Mouse (Mus musculus) E14TG2a.4 (cell line): Measurements from ENCODE around the gene Akirin1.

Source experiments
- H3K27me3 ChIP-seq: 2 replicates; pipeline ENCODE4 v1.6.1; 2014; ENCODE audit warnings: low read length, control low read depth; ENCODE audit not compliant: insufficient read depth
- H3K36me3 ChIP-seq: 2 replicates; pipeline ENCODE4 v1.6.1; 2014; ENCODE audit warnings: low read length, control low read depth; ENCODE audit not compliant: insufficient read depth
- H3K4me1 ChIP-seq: replicated peaks from 2 replicates; pipeline ENCODE4 v1.6.1; 2014; ENCODE audit warnings: low read depth, low read length, control low read depth
- H3K4me3 ChIP-seq: replicated peaks from 2 replicates; pipeline ENCODE4 v1.5.1; 2014; ENCODE audit warnings: mild to moderate bottlenecking, low read length
- H3K9me3 ChIP-seq: 2 replicates; pipeline ENCODE4 v1.6.1; 2014; ENCODE audit warnings: low read length, control low read depth
- CTCF ChIP-seq: conservative IDR thresholded peaks from 2 replicates; pipeline ENCODE4 v1.5.1; 2014; ENCODE audit warnings: low read length
- NANOG ChIP-seq: IDR thresholded peaks from 2 replicates; pipeline ENCODE4 v1.6.1; 2014; ENCODE audit warnings: borderline replicate concordance, low read length, mixed read lengths
- POU5F1 ChIP-seq: IDR thresholded peaks from 2 replicates; pipeline ENCODE4 v1.6.1; 2014; ENCODE audit warnings: low read length, borderline replicate concordance

The Akirin1 gene

DNA sequence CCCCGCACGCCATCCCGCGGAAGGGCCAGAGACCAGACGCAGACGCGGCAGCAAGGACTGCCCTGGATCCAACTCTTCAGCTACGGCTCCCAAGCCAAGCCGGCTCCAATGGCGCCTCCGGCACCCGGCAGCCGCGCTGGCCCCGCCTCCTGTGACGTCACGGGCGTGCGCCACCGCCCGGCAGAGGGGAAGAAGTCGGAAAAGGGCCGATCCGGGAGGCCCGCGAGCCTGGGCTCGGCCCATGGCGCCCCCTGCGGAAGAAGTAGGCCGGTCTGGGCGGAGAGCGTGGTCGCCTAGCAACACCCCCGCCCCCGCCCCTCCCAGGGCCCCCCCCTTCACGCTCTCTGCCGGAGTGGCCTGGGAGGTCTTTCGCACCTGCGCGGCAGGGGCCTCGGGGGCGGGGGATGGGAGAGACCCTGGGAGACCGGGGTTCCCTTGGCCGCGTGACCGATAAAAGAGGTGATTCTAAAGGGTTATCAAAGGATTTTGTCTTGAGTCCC lies at the start of gene Akirin1:
Gene Akirin1, minus strand, starts transcription at position 194 of the 500 bp plus-strand sequence.
- Histone ChIP-seq H3K27me3 (peaks cover 4% of the 10 kb centered on the region; the same call in 1 of the 2 replicates), H3K9me3 (no peaks in the 10 kb centered on the region), H3K4me1 (peaks cover 47% of the 10 kb centered on the region), H3K4me3 (peak within 1 kb of the TSS; percentile 98), H3K36me3 (peaks cover 9% of the 10 kb centered on the region; the same call in 1 of the 2 replicates)
- TF ChIP-seq CTCF (no peak), POU5F1 (no peak), NANOG (no peak)

- TF ChIP-seq POU5F1 = no peak
- no peak for TF ChIP-seq CTCF
- TF ChIP-seq NANOG = no peak
- Histone ChIP-seq H3K4me3 (no peak overlapping the region), H3K36me3 (no peaks in the 10 kb centered on the region), H3K4me1 (0 out of 2 replicates have a peak, but pooled peaks cover 4% of the 10 kb centered on the region), H3K9me3 (no peaks in the 10 kb centered on the region), H3K27me3 (no peaks in the 10 kb centered on the region; the same call in 1 of the 2 replicates)
Measured at GRCm38 (mm10) chr4:123797856-123798255, 47.7 kb upstream of the Akirin1 start.

DNA sequence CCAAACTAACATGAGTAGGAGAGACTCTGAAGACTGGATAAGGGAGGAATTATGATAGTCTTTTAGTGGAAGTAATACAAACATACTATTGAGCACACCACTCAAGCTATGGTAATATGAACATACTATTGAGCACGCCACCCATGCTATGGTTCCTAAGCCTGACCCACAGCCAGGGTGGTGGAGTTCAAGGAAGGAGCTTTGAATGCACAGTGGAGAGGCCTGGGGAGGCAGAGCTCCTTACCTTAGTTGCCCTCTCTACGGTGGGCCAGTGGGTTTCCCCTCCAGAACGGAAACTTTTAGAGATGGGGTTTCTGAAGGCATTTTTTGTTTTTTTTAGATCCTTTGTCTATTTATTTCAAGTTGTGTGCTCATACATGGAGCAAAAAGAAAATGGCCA lies 47.3 kb upstream of the Akirin1 start:
- Histone ChIP-seq H3K36me3 (no peaks in the 10 kb centered on the region), H3K27me3 (no peaks in the 10 kb centered on the region; the same call in 1 of the 2 replicates), H3K9me3 (no peaks in the 10 kb centered on the region), H3K4me1 (0 out of 2 replicates have a peak, but pooled peaks cover 4% of the 10 kb centered on the region), H3K4me3 (no peak overlapping the region)
- TF ChIP-seq CTCF = no peak

- H3K4me1 ChIP-seq = 0 out of 2 replicates have a peak, but pooled peaks cover 4% of the 10 kb centered on the region
- no peaks in the 10 kb centered on the region; the same call in 1 of the 2 replicates for H3K27me3 ChIP-seq
- H3K4me3 ChIP-seq = no peak overlapping the region
- H3K9me3 ChIP-seq = peaks cover 23% of the 10 kb centered on the region
- TF ChIP-seq CTCF (no peak), POU5F1 (no peak), NANOG (no peak)
- H3K36me3 ChIP-seq = no peaks in the 10 kb centered on the region
Measured at GRCm38 (mm10) chr4:123795057-123795456, 44.9 kb upstream of the Akirin1 start.

DNA sequence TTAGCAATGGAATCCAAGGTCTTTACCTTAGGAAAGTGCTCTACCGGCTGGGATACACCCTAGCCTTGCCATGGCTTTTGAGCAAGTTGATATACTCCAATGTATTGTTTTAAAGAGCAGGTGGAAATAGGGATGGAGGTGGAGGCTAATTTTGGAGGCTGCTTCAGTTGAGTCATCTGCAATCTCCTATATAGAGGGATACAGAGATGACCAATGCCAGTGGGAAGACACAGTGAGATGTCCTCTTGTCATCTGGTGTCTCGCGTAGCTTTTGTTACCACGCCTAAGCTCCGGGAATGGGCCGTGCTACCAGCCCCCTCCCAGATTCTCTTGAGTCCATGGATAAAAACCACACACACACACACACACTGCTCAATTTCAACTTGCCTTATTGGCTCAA lies 43.0 kb upstream of the Akirin1 start:
- H3K36me3 ChIP-seq = no peaks in the 10 kb centered on the region
- no peaks in the 10 kb centered on the region; the same call in 1 of the 2 replicates for H3K27me3 ChIP-seq
- no peak for TF ChIP-seq NANOG
- TF ChIP-seq POU5F1 = no peak
- TF ChIP-seq CTCF = no peak
- peaks cover 32% of the 10 kb centered on the region for H3K9me3 ChIP-seq
- 0 out of 2 replicates have a peak, but pooled peaks cover 4% of the 10 kb centered on the region for H3K4me1 ChIP-seq
- H3K4me3 ChIP-seq = no peak overlapping the region

DNA sequence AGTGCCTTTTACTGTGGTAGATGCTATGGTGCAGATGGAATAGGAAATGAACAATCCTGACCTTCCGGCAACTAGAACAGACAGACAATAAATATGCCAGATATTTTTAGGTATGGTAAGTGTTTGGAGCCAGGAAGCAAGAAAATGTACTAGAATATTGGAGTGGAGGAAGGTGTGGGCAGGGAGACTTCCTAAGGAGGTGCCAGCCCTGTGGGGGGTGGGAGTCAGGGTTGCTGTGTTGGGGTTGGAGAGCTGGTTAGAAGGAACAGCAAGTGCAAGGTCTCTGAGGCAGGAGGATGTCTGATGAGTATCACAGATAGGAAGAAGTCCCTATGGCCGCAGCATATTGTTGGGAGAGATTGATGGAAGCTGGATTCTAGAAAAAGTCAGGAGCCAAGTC lies 42.5 kb upstream of the Akirin1 start:
- Histone ChIP-seq H3K9me3 (peaks cover 32% of the 10 kb centered on the region), H3K27me3 (no peaks in the 10 kb centered on the region; the same call in 1 of the 2 replicates), H3K36me3 (no peaks in the 10 kb centered on the region), H3K4me1 (peaks cover 9% of the 10 kb centered on the region; the same call in 1 of the 2 replicates), H3K4me3 (no peak overlapping the region)
- TF ChIP-seq POU5F1 (no peak), CTCF (no peak), NANOG (no peak)

- Histone ChIP-seq H3K4me3 (peak within 1 kb of the TSS; percentile 41; the same call in 1 of the 2 replicates), H3K4me1 (peaks cover 9% of the 10 kb centered on the region; the same call in 1 of the 2 replicates), H3K27me3 (no peaks in the 10 kb centered on the region), H3K36me3 (no peaks in the 10 kb centered on the region), H3K9me3 (peaks cover 32% of the 10 kb centered on the region)
- TF ChIP-seq NANOG = no peak
- no peak for TF ChIP-seq CTCF
- no peak for TF ChIP-seq POU5F1
Measured at GRCm38 (mm10) chr4:123787191-123787985, 37.2 kb upstream of the Akirin1 start, which contains the start of gene Rhbdl2. TSS of gene Rhbdl2 (plus strand) at chr4:123787874.

DNA sequence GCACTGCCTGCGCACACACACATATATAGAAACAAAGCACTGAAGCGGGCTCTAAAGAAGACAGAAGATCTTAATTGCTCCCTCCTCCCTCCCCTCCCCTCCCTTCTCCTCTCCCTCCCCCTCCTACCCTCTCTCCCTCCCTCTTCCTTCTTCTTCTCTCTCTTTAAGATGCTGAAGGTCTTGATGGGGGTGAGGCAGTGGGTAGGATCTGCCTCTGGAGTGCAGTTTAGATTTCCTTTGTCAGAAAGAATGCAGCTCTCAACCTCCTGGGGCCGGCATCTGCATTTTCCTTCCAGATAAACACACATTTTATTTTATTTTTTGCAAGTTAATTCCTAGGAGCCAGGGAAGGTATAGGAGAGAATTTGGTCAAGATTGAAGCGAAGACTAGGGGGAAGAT lies 18.1 kb upstream of the Akirin1 start:
- TF ChIP-seq NANOG = peak; percentile 58; the same call in 1 of the 2 replicates
- no peak for TF ChIP-seq POU5F1
- Histone ChIP-seq H3K27me3 (no peaks in the 10 kb centered on the region), H3K4me1 (peaks cover 24% of the 10 kb centered on the region), H3K36me3 (no peaks in the 10 kb centered on the region), H3K4me3 (no peak overlapping the region), H3K9me3 (no peaks in the 10 kb centered on the region)
